Mouse (Mus musculus) forebrain, embryonic 14.5 days (tissue): ENCODE results near the gene Gpc3. TPM values are rescaled to one million over a fixed set of nuclear protein-coding genes. Genes with fewer than 3 reads are reported as not detected.
"Not testable (repeated sequence)": the region's sequence is repeated elsewhere in the genome, so short reads cannot be mapped to it uniquely, and the experiment has no call there.

Experiments
- ATAC-seq: fragments of 200-750 bp; cut with Nextera tagmentation; 2 replicates; pipeline ENCODE4 v1.8.0; 2017; ENCODE audit warnings: mild to moderate bottlenecking, moderate library complexity
- DNase-seq: peaks from one replicate; pipeline ENCODE4 v3.0.0-alpha.2; 2015; ENCODE audit warnings: low spot score
- H3K27ac ChIP-seq: fragments of 300-500 bp; sonication (generic); 2 replicates; pipeline ENCODE4 v1.5.1; 2014; ENCODE audit warnings: low read depth, mild to moderate bottlenecking, control low read depth, low read length, moderate library complexity
- H3K27me3 ChIP-seq: fragments of 300-500 bp; sonication (generic); replicated peaks from 2 replicates; pipeline ENCODE4 v1.6.1; 2014; ENCODE audit warnings: low read length, control low read depth, mixed read lengths; ENCODE audit not compliant: control insufficient read depth, insufficient read depth
- H3K36me3 ChIP-seq: fragments of 300-500 bp; sonication (generic); 2 replicates; pipeline ENCODE4 v1.6.1; 2014; ENCODE audit warnings: low read length, control low read depth; ENCODE audit not compliant: control insufficient read depth, insufficient read depth
- H3K4me1 ChIP-seq: fragments of 300-500 bp; sonication (generic); 2 replicates; pipeline ENCODE4 v1.6.1; 2014; ENCODE audit warnings: antibody characterized with exemption, low read length, control low read depth; ENCODE audit not compliant: control insufficient read depth, insufficient read depth
- H3K4me2 ChIP-seq: fragments of 300-500 bp; sonication (generic); 2 replicates; pipeline ENCODE4 v1.6.1; 2014; ENCODE audit warnings: mild to moderate bottlenecking, control low read depth, low read length
- H3K4me3 ChIP-seq: fragments of 300-500 bp; sonication (generic); 2 replicates; pipeline ENCODE4 v1.5.1; 2014; ENCODE audit warnings: low read depth, low read length, control low read depth
- H3K9ac ChIP-seq: fragments of 300-500 bp; sonication (generic); 2 replicates; pipeline ENCODE4 v1.6.1; 2014; ENCODE audit warnings: mild to moderate bottlenecking, low read length, control low read depth, moderate library complexity
- H3K9me3 ChIP-seq: fragments of 300-500 bp; sonication (generic); replicated peaks from 2 replicates; pipeline ENCODE4 v1.6.1; 2016; ENCODE audit warnings: low read length, control low read depth, mixed read lengths; ENCODE audit not compliant: control insufficient read depth
- WGBS: fragments of 180-500 bp; shearing (Covaris S2); extraction: QIAGEN DNeasy Blood & Tissue Kit; methylation state at CpG from one replicate; pipeline ENCODE4 v1.1.7; 2014; 5-methylcytosine and 5-hydroxymethylcytosine counted together
- microRNA counts: library from miRNA; unstranded; fragments of <30 nt; microRNA quantifications from one replicate; lab custom pipeline; 2016
- microRNA-seq: library from miRNA; unstranded; fragments of <30 nt; microRNA quantifications from one replicate; pipeline ENCODE4, GENCODE M21; 2016
- polyA plus RNA-seq: library from polyadenylated mRNA; unstranded; fragments of >200 nt; fragmentation: Nextera tagmentation; extraction: Ambion mirVana; gene quantifications from 2 replicates; pipeline ENCODE4 v1.2.1, GENCODE M21; 2014

Gpc3 gene
- polyA plus RNA-seq, 1 experiment from 2014 or later, result 51.2 TPM

GRCm38 (mm10) chrX:52261546-52261945, 352.2 kb downstream of the Gpc3 start:
- no peaks in the 10 kb centered on the region for H3K27me3 ChIP-seq
- no peak for DNase-seq
- no peak overlapping the region for H3K27ac ChIP-seq
- ATAC-seq, result no peak
- H3K9ac ChIP-seq, result no peak overlapping the region
- no peak overlapping the region for H3K4me2 ChIP-seq
- H3K9me3 ChIP-seq, result no peaks in the 10 kb centered on the region
- H3K36me3 ChIP-seq, result no peaks in the 10 kb centered on the region
- 84% methylated on average over 7 of the region's 7 CpGs for WGBS
- no peak overlapping the region for H3K4me3 ChIP-seq
- H3K4me1 ChIP-seq, result no peaks in the 10 kb centered on the region

DNA sequence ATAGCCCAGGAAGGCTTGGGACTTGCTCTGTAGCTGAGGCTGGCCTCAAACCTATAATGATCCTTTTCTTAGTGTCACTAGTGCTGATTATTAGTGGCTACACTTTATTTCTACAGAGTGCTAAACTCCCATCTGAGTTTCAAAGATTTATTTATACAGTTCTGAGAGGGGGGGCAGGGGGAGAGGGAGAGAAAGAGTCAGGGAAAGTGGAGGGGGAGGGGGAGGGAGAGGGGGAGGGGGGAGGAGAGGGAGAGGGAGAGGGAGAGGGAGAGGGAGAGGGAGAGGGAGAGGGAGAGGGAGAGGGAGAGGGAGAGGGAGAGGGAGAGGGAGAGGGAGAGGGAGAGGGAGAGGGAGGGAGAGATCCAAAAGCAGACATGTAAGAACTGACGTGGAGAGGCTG, 354.0 kb downstream of the Gpc3 start:
- not testable (repeated sequence) for ATAC-seq, H3K27me3 ChIP-seq, DNase-seq, H3K4me2 ChIP-seq, H3K9ac ChIP-seq, H3K9me3 ChIP-seq, H3K27ac ChIP-seq, H3K36me3 ChIP-seq, H3K4me1 ChIP-seq, H3K4me3 ChIP-seq
- WGBS, result 75% methylated on average over 1 of the region's 1 CpGs

GRCm38 (mm10) chrX:52254526-52254925, 359.2 kb downstream of the Gpc3 start:
- ATAC-seq (no peak), DNase-seq (no peak)
- Histone ChIP-seq H3K4me2 (no peak overlapping the region), H3K27ac (no peak overlapping the region), H3K27me3 (no peaks in the 10 kb centered on the region), H3K9me3 (no peaks in the 10 kb centered on the region), H3K9ac (no peak overlapping the region), H3K4me1 (no peaks in the 10 kb centered on the region), H3K4me3 (no peak overlapping the region), H3K36me3 (no peaks in the 10 kb centered on the region)
- 90% methylated on average over 1 of the region's 1 CpGs for WGBS

GRCm38 (mm10) chrX:52245694-52246297, 368.0 kb downstream of the Gpc3 start:
- H3K9ac ChIP-seq, result no peak overlapping the region
- H3K4me3 ChIP-seq, result no peak overlapping the region
- ATAC-seq, result no peak
- H3K4me1 ChIP-seq, result no peaks in the 10 kb centered on the region
- H3K36me3 ChIP-seq, result no peaks in the 10 kb centered on the region
- DNase-seq, result no peak
- no peaks in the 10 kb centered on the region for H3K9me3 ChIP-seq
- no peaks in the 10 kb centered on the region for H3K27me3 ChIP-seq
- no peak overlapping the region for H3K27ac ChIP-seq
- WGBS, result 77% methylated on average over 4 of the region's 4 CpGs
- no peak overlapping the region for H3K4me2 ChIP-seq

DNA sequence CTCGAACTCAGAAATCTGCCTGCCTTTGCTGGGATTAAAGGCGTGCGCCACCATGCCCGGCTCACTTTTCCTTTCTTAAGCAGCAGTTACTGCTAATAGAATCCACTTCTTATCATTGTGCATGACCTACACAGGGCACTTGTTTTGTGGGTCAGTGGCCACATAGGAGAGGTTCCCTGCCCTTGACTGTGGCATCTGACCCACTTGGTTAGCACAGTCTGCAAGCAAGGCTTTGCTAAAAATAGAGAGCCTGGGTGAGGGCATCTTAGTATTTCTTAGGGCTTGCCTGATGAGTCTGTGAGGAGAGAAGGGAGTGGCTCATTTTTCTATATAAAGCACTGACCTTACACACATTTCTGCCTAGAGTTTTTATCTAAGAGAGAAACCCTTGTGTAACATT, 376.3 kb downstream of the Gpc3 start:
- no peak overlapping the region for H3K27ac ChIP-seq
- ATAC-seq, result no peak
- H3K9ac ChIP-seq, result no peak overlapping the region
- H3K27me3 ChIP-seq, result no peaks in the 10 kb centered on the region
- no peak overlapping the region for H3K4me2 ChIP-seq
- WGBS, result 90% methylated on average over 4 of the region's 4 CpGs
- no peaks in the 10 kb centered on the region for H3K4me1 ChIP-seq
- no peaks in the 10 kb centered on the region for H3K36me3 ChIP-seq
- DNase-seq, result no peak
- H3K4me3 ChIP-seq, result no peak overlapping the region
- H3K9me3 ChIP-seq, result no peaks in the 10 kb centered on the region

DNA sequence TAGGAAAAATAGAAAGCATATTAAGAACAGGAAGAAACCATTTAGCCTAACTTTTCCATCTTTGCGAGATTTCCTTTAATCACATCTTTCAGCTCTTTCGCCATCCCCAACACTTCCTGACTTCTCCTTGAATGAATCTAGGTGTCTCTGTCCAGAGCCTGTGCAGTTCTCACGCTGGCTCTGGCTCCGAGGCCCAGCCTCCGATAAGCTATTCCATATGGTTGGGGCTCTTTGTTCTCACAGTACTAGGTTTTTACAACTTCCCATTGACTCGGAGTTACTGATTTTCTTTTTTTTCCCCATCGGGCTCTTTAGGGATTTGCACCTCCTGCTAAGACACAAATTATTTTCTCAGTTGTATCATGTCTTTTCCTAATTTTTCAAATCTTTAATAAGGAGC, 381.8 kb downstream of the Gpc3 start:
- H3K9ac ChIP-seq, result no peak overlapping the region
- WGBS, result 65% methylated on average over 7 of the region's 7 CpGs
- H3K36me3 ChIP-seq, result no peaks in the 10 kb centered on the region
- no peaks in the 10 kb centered on the region for H3K4me1 ChIP-seq
- no peak overlapping the region for H3K4me2 ChIP-seq
- DNase-seq (no peak), ATAC-seq (no peak)
- H3K9me3 ChIP-seq, result no peaks in the 10 kb centered on the region
- H3K27me3 ChIP-seq, result no peaks in the 10 kb centered on the region
- no peak overlapping the region for H3K27ac ChIP-seq
- no peak overlapping the region for H3K4me3 ChIP-seq

GRCm38 (mm10) chrX:52230711-52231110, 383.0 kb downstream of the Gpc3 start:
- H3K9me3 ChIP-seq, result no peaks in the 10 kb centered on the region
- DNase-seq, result no peak

More at GRCm38 (mm10) chrX:52230711-52231110, 383.0 kb downstream of the Gpc3 start:
- no peak overlapping the region for H3K4me3 ChIP-seq
- H3K4me2 ChIP-seq, result no peak overlapping the region
- H3K4me1 ChIP-seq, result no peaks in the 10 kb centered on the region
- 78% methylated on average over 4 of the region's 4 CpGs for WGBS
- no peak overlapping the region for H3K9ac ChIP-seq
- no peaks in the 10 kb centered on the region for H3K36me3 ChIP-seq
- ATAC-seq, result no peak
- no peaks in the 10 kb centered on the region for H3K27me3 ChIP-seq
- no peak overlapping the region for H3K27ac ChIP-seq

MicroRNAs within 50 kb of the gene (microRNA counts, 519-probe panel; counts per million panel counts)
- not detected for microRNA mmu-miR-717 (lab: Ali Mortazavi, UCI)

Small RNA genes within 50 kb of the gene (microRNA-seq; reads per million reads assigned to microRNA genes)
- gene Mir6384 (not detected), gene Mir717 (not detected)

Other genes with a start within 250 kb of the Gpc3 start
- gene Ccdc160, start 177.2 kb upstream of the Gpc3 start, polyA plus RNA-seq, result 3.7 and 4.0 TPM in 2 replicates